Mouse (Mus musculus): ENCODE data around the gene 9230104L09Rik.

DNA sequence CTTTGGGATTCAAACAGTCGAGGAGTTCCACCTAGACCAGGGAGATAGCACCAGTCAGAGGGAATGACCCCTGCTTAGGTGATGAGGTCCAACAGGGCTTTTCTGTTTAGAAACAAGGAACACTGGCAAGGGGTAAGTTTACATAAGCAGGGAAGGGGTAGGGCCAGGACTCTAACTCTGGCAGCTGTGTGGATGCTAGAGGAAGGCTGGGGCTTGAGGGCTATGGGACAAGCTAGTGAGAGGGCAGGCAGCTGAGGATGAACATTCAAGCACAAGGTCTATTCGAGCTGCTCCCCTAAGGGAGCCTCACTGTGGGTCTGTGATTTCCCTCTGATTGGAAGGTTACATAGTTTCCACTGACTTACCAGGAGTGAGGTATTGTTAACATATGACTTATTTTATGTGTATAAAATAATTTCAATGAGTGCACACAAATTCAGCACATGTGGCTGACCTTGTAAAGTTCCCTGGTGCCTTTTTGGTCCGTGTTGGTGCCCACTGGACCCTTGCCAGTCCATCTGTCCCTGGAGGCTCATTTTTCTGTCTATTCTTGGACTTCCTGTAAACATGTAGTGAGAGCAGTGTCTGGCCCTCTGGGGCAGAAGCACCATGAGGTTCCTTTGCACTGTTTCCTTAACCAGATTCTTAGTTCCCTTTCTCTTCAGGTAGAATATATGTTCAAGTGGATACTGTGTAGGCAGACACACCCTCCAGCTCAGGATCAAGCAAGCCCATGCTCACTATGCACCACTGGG is 12.4 kb upstream of the 9230104L09Rik start:
- no peak for TF ChIP-seq POLR2A (IDR thresholded peaks at IDR 0.05; ENCODE audit: low read depth, low read length)
- no peak for TF ChIP-seq CTCF (IDR thresholded peaks at IDR 0.05; ENCODE audit: extremely low read depth, insufficient read length, insufficient replicate concordance, low read depth, low read length)
